Mouse (Mus musculus): Measurements from ENCODE around the gene Mrrf. TPM values are rescaled to one million over a fixed set of nuclear protein-coding genes. Genes with fewer than 3 reads are reported as not detected.

Mrrf gene
- 23.2 and 28.2 TPM in 2 replicates for polyA plus RNA-seq (2014; fragmentation: Nextera tagmentation; extraction: Ambion mirVana)

GRCm38 (mm10) chr2:36136300-36136941 lies at the start of gene Mrrf, which contains the start of gene Rbm18:
Gene Mrrf, plus strand, starts transcription at chr2:36136389.
Gene Rbm18, minus strand, starts transcription at chr2:36136773.
- H3K4me2 ChIP-seq (ENCODE audit: low read depth, low read length, severe bottlenecking) = peak within 1 kb of the TSS; percentile 77
- peak; percentile 95 for DNase-seq (ENCODE audit: low spot score)
- peak within 1 kb of the TSS; percentile 79 for H3K4me3 ChIP-seq (ENCODE audit: low read depth, low read length)
- H3K27me3 ChIP-seq (ENCODE audit: control insufficient read depth, insufficient read depth, low read length) = no peaks in the 10 kb centered on the region
- WGBS = under 1% methylated on average over 50 of the region's 50 CpGs
- ATAC-seq (replicated peaks; ENCODE audit: low FRiP score) = peak; percentile 98
- H3K9ac ChIP-seq (ENCODE audit: low read length) = peak within 1 kb of the TSS; percentile 88
- H3K36me3 ChIP-seq (ENCODE audit: control insufficient read depth, insufficient read depth, low read length) = no peaks in the 10 kb centered on the region; the same call in 1 of the 2 replicates
- H3K4me1 ChIP-seq (replicated peaks; ENCODE audit: control insufficient read depth, insufficient read depth, low read length) = peaks cover 4% of the 10 kb centered on the region; the same call in 1 of the 2 replicates
- peak within 1 kb of the TSS; percentile 66 for H3K27ac ChIP-seq (ENCODE audit: low read depth, low read length)
- H3K9me3 ChIP-seq (ENCODE audit: control insufficient read depth, low read length) = no peaks in the 10 kb centered on the region

GRCm38 (mm10) chr2:36089190-36089589 lies 47.0 kb upstream of the Mrrf start:
- H3K4me1 ChIP-seq (replicated peaks; ENCODE audit: control insufficient read depth, insufficient read depth, low read length) = peaks cover 9% of the 10 kb centered on the region; the same call in 1 of the 2 replicates
- H3K27me3 ChIP-seq (ENCODE audit: control insufficient read depth, insufficient read depth, low read length) = peaks cover 54% of the 10 kb centered on the region
- no peak overlapping the region for H3K27ac ChIP-seq (ENCODE audit: low read depth, low read length)
- WGBS = 23% methylated on average over 3 of the region's 3 CpGs
- no peaks in the 10 kb centered on the region for H3K36me3 ChIP-seq (ENCODE audit: control insufficient read depth, insufficient read depth, low read length)
- H3K9ac ChIP-seq (ENCODE audit: low read length) = no peak overlapping the region
- ATAC-seq (replicated peaks; ENCODE audit: low FRiP score) = no peak
- no peak overlapping the region for H3K4me2 ChIP-seq (ENCODE audit: low read depth, low read length, severe bottlenecking)
- no peak for DNase-seq (ENCODE audit: low spot score)
- no peaks in the 10 kb centered on the region for H3K9me3 ChIP-seq (ENCODE audit: control insufficient read depth, low read length)
- no peak overlapping the region for H3K4me3 ChIP-seq (ENCODE audit: low read depth, low read length)

- peaks cover 73% of the 10 kb centered on the region for H3K27me3 ChIP-seq (ENCODE audit: control insufficient read depth, insufficient read depth, low read length)
- H3K36me3 ChIP-seq (ENCODE audit: control insufficient read depth, insufficient read depth, low read length) = no peaks in the 10 kb centered on the region
- under 1% methylated on average over 70 of the region's 70 CpGs for WGBS
- no peak overlapping the region for H3K27ac ChIP-seq (ENCODE audit: low read depth, low read length)
- peaks cover 9% of the 10 kb centered on the region; the same call in 1 of the 2 replicates for H3K4me1 ChIP-seq (replicated peaks; ENCODE audit: control insufficient read depth, insufficient read depth, low read length)
- H3K9me3 ChIP-seq (ENCODE audit: control insufficient read depth, low read length) = no peaks in the 10 kb centered on the region
- no peak overlapping the region for H3K9ac ChIP-seq (ENCODE audit: low read length)
- peak; percentile 90 for ATAC-seq (replicated peaks; ENCODE audit: low FRiP score)
- peak; percentile 93 for DNase-seq (ENCODE audit: low spot score)
- H3K4me3 ChIP-seq (ENCODE audit: low read depth, low read length) = peak overlapping the region; percentile 35
- H3K4me2 ChIP-seq (ENCODE audit: low read depth, low read length, severe bottlenecking) = peak overlapping the region; percentile 68
Observed at GRCm38 (mm10) chr2:36090853-36091741, 45.1 kb upstream of the Mrrf start.

GRCm38 (mm10) chr2:36092748-36093147 lies 43.4 kb upstream of the Mrrf start:
- ATAC-seq (replicated peaks; ENCODE audit: low FRiP score) = no peak
- Histone ChIP-seq H3K4me3 (ENCODE audit: low read depth, low read length) (no peak overlapping the region), H3K4me2 (ENCODE audit: low read depth, low read length, severe bottlenecking) (no peak overlapping the region), H3K4me1 (replicated peaks; ENCODE audit: control insufficient read depth, insufficient read depth, low read length) (peaks cover 9% of the 10 kb centered on the region; the same call in 1 of the 2 replicates), H3K27me3 (ENCODE audit: control insufficient read depth, insufficient read depth, low read length) (peaks cover 87% of the 10 kb centered on the region), H3K9ac (ENCODE audit: low read length) (no peak overlapping the region), H3K36me3 (ENCODE audit: control insufficient read depth, insufficient read depth, low read length) (no peaks in the 10 kb centered on the region), H3K27ac (ENCODE audit: low read depth, low read length) (no peak overlapping the region), H3K9me3 (ENCODE audit: control insufficient read depth, low read length) (no peaks in the 10 kb centered on the region)
- WGBS = 2% methylated on average over 4 of the region's 4 CpGs
- DNase-seq (ENCODE audit: low spot score) = no peak

GRCm38 (mm10) chr2:36093301-36093700 lies 42.9 kb upstream of the Mrrf start:
- Histone ChIP-seq H3K36me3 (ENCODE audit: control insufficient read depth, insufficient read depth, low read length) (no peaks in the 10 kb centered on the region), H3K9me3 (ENCODE audit: control insufficient read depth, low read length) (no peaks in the 10 kb centered on the region), H3K4me3 (ENCODE audit: low read depth, low read length) (no peak overlapping the region), H3K4me2 (ENCODE audit: low read depth, low read length, severe bottlenecking) (no peak overlapping the region), H3K27me3 (ENCODE audit: control insufficient read depth, insufficient read depth, low read length) (peaks cover 89% of the 10 kb centered on the region), H3K9ac (ENCODE audit: low read length) (no peak overlapping the region), H3K27ac (ENCODE audit: low read depth, low read length) (no peak overlapping the region), H3K4me1 (replicated peaks; ENCODE audit: control insufficient read depth, insufficient read depth, low read length) (peaks cover 9% of the 10 kb centered on the region; the same call in 1 of the 2 replicates)
- WGBS = 10% methylated on average over 7 of the region's 7 CpGs
- DNase-seq (ENCODE audit: low spot score) (no peak), ATAC-seq (replicated peaks; ENCODE audit: low FRiP score) (no peak)

GRCm38 (mm10) chr2:36093914-36094475 lies 42.2 kb upstream of the Mrrf start:
- Histone ChIP-seq H3K4me2 (ENCODE audit: low read depth, low read length, severe bottlenecking) (no peak overlapping the region), H3K4me3 (ENCODE audit: low read depth, low read length) (no peak overlapping the region), H3K9me3 (ENCODE audit: control insufficient read depth, low read length) (no peaks in the 10 kb centered on the region), H3K27ac (ENCODE audit: low read depth, low read length) (no peak overlapping the region), H3K36me3 (ENCODE audit: control insufficient read depth, insufficient read depth, low read length) (no peaks in the 10 kb centered on the region), H3K4me1 (replicated peaks; ENCODE audit: control insufficient read depth, insufficient read depth, low read length) (peaks cover 9% of the 10 kb centered on the region; the same call in 1 of the 2 replicates), H3K9ac (ENCODE audit: low read length) (no peak overlapping the region), H3K27me3 (ENCODE audit: control insufficient read depth, insufficient read depth, low read length) (peaks cover 96% of the 10 kb centered on the region)
- ATAC-seq (replicated peaks; ENCODE audit: low FRiP score) (no peak), DNase-seq (ENCODE audit: low spot score) (no peak)
- WGBS = 2% methylated on average over 31 of the region's 31 CpGs

- Histone ChIP-seq H3K36me3 (ENCODE audit: control insufficient read depth, insufficient read depth, low read length) (no peaks in the 10 kb centered on the region), H3K4me1 (replicated peaks; ENCODE audit: control insufficient read depth, insufficient read depth, low read length) (no peaks in the 10 kb centered on the region), H3K4me2 (ENCODE audit: low read depth, low read length, severe bottlenecking) (no peak overlapping the region), H3K9ac (ENCODE audit: low read length) (no peak overlapping the region), H3K27ac (ENCODE audit: low read depth, low read length) (no peak overlapping the region), H3K27me3 (ENCODE audit: control insufficient read depth, insufficient read depth, low read length) (peaks cover 98% of the 10 kb centered on the region), H3K4me3 (ENCODE audit: low read depth, low read length) (no peak overlapping the region), H3K9me3 (ENCODE audit: control insufficient read depth, low read length) (no peaks in the 10 kb centered on the region)
- ATAC-seq (replicated peaks; ENCODE audit: low FRiP score) (no peak), DNase-seq (ENCODE audit: low spot score) (no peak)
- WGBS = 1% methylated on average over 18 of the region's 18 CpGs
Observed at GRCm38 (mm10) chr2:36097129-36097815, 38.9 kb upstream of the Mrrf start.

- DNase-seq (ENCODE audit: low spot score) (no peak), ATAC-seq (replicated peaks; ENCODE audit: low FRiP score) (no peak)
- peaks cover 4% of the 10 kb centered on the region; the same call in 1 of the 2 replicates for H3K4me1 ChIP-seq (replicated peaks; ENCODE audit: control insufficient read depth, insufficient read depth, low read length)
- 2% methylated on average over 5 of the region's 5 CpGs for WGBS
- H3K27me3 ChIP-seq (ENCODE audit: control insufficient read depth, insufficient read depth, low read length) = peaks cover 98% of the 10 kb centered on the region
- no peak overlapping the region for H3K4me2 ChIP-seq (ENCODE audit: low read depth, low read length, severe bottlenecking)
- H3K9ac ChIP-seq (ENCODE audit: low read length) = no peak overlapping the region
- H3K4me3 ChIP-seq (ENCODE audit: low read depth, low read length) = no peak overlapping the region
- H3K36me3 ChIP-seq (ENCODE audit: control insufficient read depth, insufficient read depth, low read length) = no peaks in the 10 kb centered on the region
- no peak overlapping the region for H3K27ac ChIP-seq (ENCODE audit: low read depth, low read length)
- H3K9me3 ChIP-seq (ENCODE audit: control insufficient read depth, low read length) = no peaks in the 10 kb centered on the region
Observed at GRCm38 (mm10) chr2:36098021-36098420, 38.2 kb upstream of the Mrrf start.

Data from forebrain, embryonic 11.5 days (tissue).